Comparison of ENCODE assay signal across 10 mouse cellular contexts in the genomic region with DNA sequence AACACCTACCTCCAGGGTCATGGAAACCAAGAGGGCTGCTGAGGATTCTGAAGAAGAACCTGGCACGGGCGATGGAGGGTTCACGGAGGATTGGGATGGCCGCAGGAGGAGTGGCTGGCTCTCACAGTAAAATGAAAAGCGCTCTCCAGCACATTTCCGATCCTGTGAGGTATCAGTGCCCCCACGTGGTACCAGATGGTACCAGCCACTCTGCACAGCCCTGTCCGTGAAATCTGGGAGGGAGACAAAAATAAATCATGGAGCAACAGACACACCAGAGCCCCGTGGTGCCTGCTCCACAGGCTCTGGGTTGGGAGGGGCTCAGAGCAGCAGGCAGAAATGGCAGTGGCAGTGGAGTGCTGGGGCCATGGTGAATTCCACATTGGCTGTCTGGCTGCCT. TPM values are rescaled to one million over a fixed set of nuclear protein-coding genes. Genes with fewer than 3 reads are reported as not detected.
A peak's percentile ranks its signal among the peaks of the same experiment; 100 is the strongest.
DNase-seq lines count a peak whose midpoint lies in the region; ATAC-seq and TF ChIP-seq lines count a peak whose summit lies in the region.
"Had no signal": no experiment of that assay in that cellular context is flagged by ENCODE, and none has a peak within 500 bp of the region (broad histone marks: within the 10 kb centered on the region; RNA-seq: fewer than 3 reads in every experiment).

No protein-coding gene starts in this region.

- no peak overlapping the region for H3K4me3 ChIP-seq in forebrain, embryonic 16.5 days (replicated peaks; ENCODE audit: low read length)
- no peak overlapping the region for H3K4me3 ChIP-seq in intestine, postnatal 0 days (ENCODE audit: low read depth, low read length)
- H3K4me3 ChIP-seq in midbrain, embryonic 10.5 days, result no peak overlapping the region
- H3K4me3 ChIP-seq: embryonic facial prominence, embryonic 12.5 days; liver, embryonic 13.5 days had no signal

- H3K4me2 ChIP-seq in forebrain, embryonic 16.5 days (ENCODE audit: low read length), result no peak overlapping the region
- H3K4me2 ChIP-seq in intestine, postnatal 0 days (replicated peaks; ENCODE audit: low read depth), result no peak overlapping the region
- H3K4me2 ChIP-seq: embryonic facial prominence, embryonic 12.5 days; liver, embryonic 13.5 days had no signal

- no peaks in the 10 kb centered on the region for H3K9me3 ChIP-seq in forebrain, embryonic 16.5 days (ENCODE audit: control insufficient read depth, low read length)
- no peaks in the 10 kb centered on the region for H3K9me3 ChIP-seq in intestine, postnatal 0 days (ENCODE audit: control insufficient read depth)
- no peaks in the 10 kb centered on the region for H3K9me3 ChIP-seq in midbrain, embryonic 10.5 days (replicated peaks)
- H3K9me3 ChIP-seq: embryonic facial prominence, embryonic 12.5 days; liver, embryonic 13.5 days had no signal

- peak; percentile 63 for ATAC-seq in forebrain, embryonic 16.5 days
- no peak for ATAC-seq in intestine, postnatal 0 days

- no peak overlapping the region for H3K9ac ChIP-seq in forebrain, embryonic 16.5 days (replicated peaks; ENCODE audit: low read depth, low read length)
- H3K9ac ChIP-seq in intestine, postnatal 0 days (ENCODE audit: low read depth, low read length), result no peak overlapping the region
- H3K9ac ChIP-seq: embryonic facial prominence, embryonic 12.5 days; liver, embryonic 13.5 days had no signal

- TF ChIP-seq CTCF in intestine, postnatal 0 days (IDR thresholded peaks at IDR 0.05; ENCODE audit: low read depth), result peak; percentile 66

- DNase-seq in embryo, embryonic 10 days (ENCODE audit: low spot score), result peak; percentile 63
- DNase-seq in embryo, embryonic 9.5 days (ENCODE audit: extremely low spot score), result no peak
- peak; percentile 70 for DNase-seq in cerebellum, adult 11 months
- peak; percentile 35 for DNase-seq in midbrain, embryonic 10.5 days (ENCODE audit: low spot score)
- DNase-seq in telencephalon, adult 2 months (ENCODE audit: low read depth, low spot score), result peak; percentile 50
- no peak for DNase-seq in urinary bladder, postnatal 4 days (ENCODE audit: low spot score in 2 of 2)
- DNase-seq: liver, embryonic 13.5 days had no signal

- WGBS in forebrain, embryonic 16.5 days, result 29% methylated on average over 9 of the region's 9 CpGs
- 25% methylated on average over 9 of the region's 9 CpGs for WGBS in intestine, postnatal 0 days
- 29% methylated on average over 9 of the region's 9 CpGs for WGBS in midbrain, embryonic 10.5 days

- H3K36me3 ChIP-seq in forebrain, embryonic 16.5 days (ENCODE audit: control insufficient read depth, insufficient read depth), result no peaks in the 10 kb centered on the region
- no peaks in the 10 kb centered on the region for H3K36me3 ChIP-seq in intestine, postnatal 0 days (ENCODE audit: control insufficient read depth, insufficient read depth)
- H3K36me3 ChIP-seq in midbrain, embryonic 10.5 days, result no peaks in the 10 kb centered on the region
- H3K36me3 ChIP-seq: embryonic facial prominence, embryonic 12.5 days; liver, embryonic 13.5 days had no signal

- no peaks in the 10 kb centered on the region for H3K4me1 ChIP-seq in forebrain, embryonic 16.5 days (replicated peaks; ENCODE audit: control insufficient read depth, insufficient read depth, low read length)
- no peaks in the 10 kb centered on the region for H3K4me1 ChIP-seq in intestine, postnatal 0 days (replicated peaks; ENCODE audit: control insufficient read depth, insufficient read depth, low read length)
- H3K4me1 ChIP-seq in midbrain, embryonic 10.5 days, result peaks cover 4% of the 10 kb centered on the region; the same call in 1 of the 2 replicates
- H3K4me1 ChIP-seq: embryonic facial prominence, embryonic 12.5 days; liver, embryonic 13.5 days had no signal

- no peak overlapping the region for H3K27ac ChIP-seq in forebrain, embryonic 16.5 days (ENCODE audit: low read length)
- no peak overlapping the region for H3K27ac ChIP-seq in intestine, postnatal 0 days (ENCODE audit: low read depth, low read length)
- no peak overlapping the region for H3K27ac ChIP-seq in midbrain, embryonic 10.5 days (replicated peaks)
- H3K27ac ChIP-seq: embryonic facial prominence, embryonic 12.5 days; liver, embryonic 13.5 days had no signal

- peaks cover 5% of the 10 kb centered on the region; the same call in 1 of the 2 replicates for H3K27me3 ChIP-seq in forebrain, embryonic 16.5 days (replicated peaks; ENCODE audit: control insufficient read depth, insufficient read depth, low read length)
- H3K27me3 ChIP-seq in intestine, postnatal 0 days (replicated peaks; ENCODE audit: control insufficient read depth, insufficient read depth, low read length), result no peaks in the 10 kb centered on the region
- H3K27me3 ChIP-seq in midbrain, embryonic 10.5 days (ENCODE audit: low read depth, poor library complexity, severe bottlenecking), result peaks cover 20% of the 10 kb centered on the region
- H3K27me3 ChIP-seq: liver, embryonic 13.5 days had no signal

RNA-seq across cellular contexts. Expression of a gene that starts 18.6 kb away (rescaled TPM):
- 2.2 and 2.4 TPM in 2 replicates for polyA plus RNA-seq in forebrain, embryonic 16.5 days (2015; fragmentation: Nextera tagmentation; extraction: Ambion mirVana)
- polyA plus RNA-seq in intestine, postnatal 0 days (2015; fragmentation: Nextera tagmentation; extraction: Ambion mirVana), result 1.6 and 2.4 TPM in 2 replicates
- polyA plus RNA-seq in midbrain, embryonic 10.5 days (2016; fragmentation: Nextera tagmentation; extraction: Ambion mirVana), result 3.7 and 5.1 TPM in 2 replicates

Comparison
In these comparisons a context has a peak if more than half of its experiments do, and no peak if none do; other contexts are left out.
1. DNase-seq: peak in embryo, embryonic 10 days (single experiment), cerebellum, adult 11 months (single experiment), midbrain, embryonic 10.5 days (single experiment) and telencephalon, adult 2 months (single experiment); none in embryo, embryonic 9.5 days (single experiment) and urinary bladder, postnatal 4 days (0 of 2).